Mouse (Mus musculus) embryonic fibroblast, embryonic 13.5 days (primary cell): ENCODE results near the gene Stat6. TPM values are rescaled to one million over a fixed set of nuclear protein-coding genes. Genes with fewer than 3 reads are reported as not detected.

Experiments
- H3K27ac ChIP-seq: 2 replicates; pipeline ENCODE4 v1.5.1; 2012; ENCODE audit warnings: low read length, control low read depth, inconsistent platforms; ENCODE audit not compliant: insufficient read depth
- H3K4me1 ChIP-seq: 2 replicates; pipeline ENCODE4 v1.6.1; 2011; ENCODE audit warnings: low read length; ENCODE audit not compliant: control insufficient read depth, insufficient read depth
- H3K4me3 ChIP-seq: 2 replicates; pipeline ENCODE4 v1.5.1; 2011; ENCODE audit warnings: mild to moderate bottlenecking, control low read depth, low read length; ENCODE audit not compliant: insufficient read depth
- CTCF ChIP-seq: IDR thresholded peaks from 2 replicates; pipeline ENCODE4 v1.5.1; 2011; ENCODE audit warnings: mild to moderate bottlenecking, control low read depth, low read length, moderate library complexity, borderline replicate concordance; ENCODE audit not compliant: insufficient read depth
- POLR2A ChIP-seq: IDR thresholded peaks from 2 replicates; pipeline ENCODE4 v1.6.1; 2011; ENCODE audit warnings: low read depth, mild to moderate bottlenecking, control low read depth, low read length, moderate library complexity
- polyA plus RNA-seq: library from polyadenylated mRNA; stranded (reverse); fragments of >200 nt; gene quantifications from 2 replicates; pipeline ENCODE4 v1.2.4, GENCODE M21; 2011; ENCODE audit warnings: low read depth; ENCODE audit not compliant: missing spikeins, insufficient read length

Gene Stat6
- polyA plus RNA-seq, 1 experiment: 55.1 TPM

- Histone ChIP-seq H3K27ac (peak overlapping the region; percentile 97), H3K4me1 (peaks cover 32% of the 10 kb centered on the region), H3K4me3 (no peak overlapping the region)
- TF ChIP-seq POLR2A (0 out of 2 replicates have a peak, but pooled peaks have one; percentile 7), CTCF (no peak)
These were observed 28.4 kb upstream of the Stat6 start for GRCm38 (mm10) chr10:127614236-127615033.

- Histone ChIP-seq H3K27ac (peak overlapping the region; percentile 97), H3K4me3 (no peak overlapping the region), H3K4me1 (peaks cover 27% of the 10 kb centered on the region)
- no peak for TF ChIP-seq CTCF
These were observed 27.8 kb upstream of the Stat6 start for GRCm38 (mm10) chr10:127615034-127615374.

- Histone ChIP-seq H3K4me3 (no peak overlapping the region), H3K27ac (peak overlapping the region; percentile 97), H3K4me1 (peaks cover 24% of the 10 kb centered on the region)
- TF ChIP-seq CTCF (no peak), POLR2A (no peak)
These were observed 27.2 kb upstream of the Stat6 start for GRCm38 (mm10) chr10:127615591-127615990.

- TF ChIP-seq POLR2A (no peak), CTCF (no peak)
- Histone ChIP-seq H3K4me1 (peaks cover 24% of the 10 kb centered on the region), H3K4me3 (no peak overlapping the region), H3K27ac (peak overlapping the region; percentile 97)
These were observed 26.5 kb upstream of the Stat6 start for GRCm38 (mm10) chr10:127616261-127616679.

- no peak overlapping the region for H3K4me3 ChIP-seq
These were observed 25.5 kb upstream of the Stat6 start for GRCm38 (mm10) chr10:127617294-127617693.

GRCm38 (mm10) chr10:127618173-127618572, 24.6 kb upstream of the Stat6 start:
- peak overlapping the region; percentile 97 for H3K27ac ChIP-seq
- TF ChIP-seq POLR2A: no peak
- TF ChIP-seq CTCF: no peak
- H3K4me3 ChIP-seq: peak overlapping the region; percentile 81
- peaks cover 24% of the 10 kb centered on the region for H3K4me1 ChIP-seq

More at GRCm38 (mm10) chr10:127617294-127617693, 25.5 kb upstream of the Stat6 start:
- TF ChIP-seq POLR2A (no peak; the same call in 1 of the 2 replicates), CTCF (no peak)
- Histone ChIP-seq H3K4me1 (peaks cover 24% of the 10 kb centered on the region), H3K27ac (peak overlapping the region; percentile 97)

- H3K27ac ChIP-seq: peak overlapping the region; percentile 97
- TF ChIP-seq POLR2A: peak; percentile 31; the same call in 1 of the 2 replicates
- TF ChIP-seq CTCF: no peak
These were observed 23.6 kb upstream of the Stat6 start for GRCm38 (mm10) chr10:127619119-127619721.

DNA sequence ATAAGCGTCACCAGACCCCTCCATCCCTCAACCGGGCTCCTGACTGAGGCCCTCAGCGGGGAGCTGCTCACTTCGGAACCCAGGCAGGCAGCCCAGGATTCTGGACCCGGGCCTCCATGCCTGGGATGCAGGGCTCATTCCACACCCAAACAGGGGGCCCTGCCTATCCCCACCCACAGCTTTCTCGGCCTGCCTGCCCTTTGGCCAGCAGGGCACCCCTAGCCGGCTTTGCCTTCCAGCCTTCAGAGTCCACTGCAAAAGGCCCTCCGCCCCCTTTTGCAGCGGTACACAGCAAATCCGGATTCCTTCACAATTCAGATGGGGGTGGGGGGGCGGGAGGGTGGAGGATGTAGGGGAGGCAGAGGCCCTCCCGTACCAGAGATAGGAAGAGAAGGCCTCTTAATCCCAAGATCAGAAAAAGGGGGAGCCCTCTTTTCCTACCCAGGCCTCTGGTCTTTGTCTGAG, 22.8 kb upstream of the Stat6 start:
- Histone ChIP-seq H3K27ac (peak overlapping the region; percentile 97), H3K4me3 (peak overlapping the region; percentile 81), H3K4me1 (peaks cover 17% of the 10 kb centered on the region)
- TF ChIP-seq CTCF (no peak), POLR2A (peak; percentile 37; the same call in 1 of the 2 replicates)

More at GRCm38 (mm10) chr10:127619119-127619721, 23.6 kb upstream of the Stat6 start:
- Histone ChIP-seq H3K4me3 (peak overlapping the region; percentile 81), H3K4me1 (peaks cover 21% of the 10 kb centered on the region)

DNA sequence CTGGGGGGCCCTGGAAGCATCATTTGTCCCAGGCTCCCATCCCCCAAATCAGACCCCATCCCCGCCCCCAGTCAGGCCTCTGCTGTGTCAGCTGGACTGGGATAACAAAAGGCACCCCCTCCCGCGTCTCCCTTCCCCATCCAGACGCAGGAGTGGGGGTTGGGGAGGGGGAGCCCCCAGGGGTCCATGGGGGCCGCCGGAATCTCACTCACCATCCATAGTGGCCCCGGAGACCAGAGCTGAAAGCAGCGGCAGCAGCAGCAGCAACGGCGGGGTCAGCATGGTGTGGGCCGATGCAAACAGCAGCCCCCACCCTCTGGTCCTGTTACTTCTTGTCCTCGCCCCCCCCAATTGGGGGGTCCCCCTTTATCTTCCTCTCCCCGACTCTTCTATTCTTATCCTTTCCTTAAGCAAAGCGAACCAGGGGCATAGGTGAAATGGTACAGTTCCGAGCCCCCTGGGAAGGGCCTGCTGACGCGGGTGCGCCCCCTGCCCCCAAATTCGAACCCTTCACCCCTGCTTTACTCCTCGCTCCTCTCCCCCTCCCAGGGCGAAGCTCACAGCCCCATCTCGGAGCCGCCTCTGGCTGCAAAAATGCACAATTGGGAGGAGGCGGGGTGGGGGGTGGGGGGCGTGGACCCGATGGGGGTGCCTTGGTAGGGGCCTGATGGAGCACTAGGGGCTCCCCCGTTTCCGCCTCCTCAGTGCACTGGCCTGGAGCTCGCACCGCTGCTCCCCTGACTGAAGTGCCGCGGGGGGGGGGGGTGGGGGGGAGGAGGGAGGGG, 22.2 kb upstream of the Stat6 start, which contains the start of gene Lrp1:
TSS of gene Lrp1 (minus strand) at position 743 of the 785 bp plus-strand sequence.
- peaks cover 11% of the 10 kb centered on the region for H3K4me1 ChIP-seq
- peak within 1 kb of the TSS; percentile 99 for H3K27ac ChIP-seq
- TF ChIP-seq POLR2A (peak; percentile 76), CTCF (no peak)
- peak within 1 kb of the TSS; percentile 81 for H3K4me3 ChIP-seq
